Mouse (Mus musculus) lung, postnatal 0 days (tissue): ENCODE measurements around the gene Prr11.

ENCODE experiments used
- CTCF ChIP-seq: IDR thresholded peaks from 2 replicates; pipeline ENCODE4 v1.5.1; 2016; ENCODE audit warnings: antibody characterized with exemption, mild to moderate bottlenecking
- EP300 ChIP-seq: IDR thresholded peaks from 2 replicates; pipeline ENCODE4 v1.6.1; 2016; ENCODE audit warnings: antibody characterized with exemption, mild to moderate bottlenecking, control low read depth

DNA sequence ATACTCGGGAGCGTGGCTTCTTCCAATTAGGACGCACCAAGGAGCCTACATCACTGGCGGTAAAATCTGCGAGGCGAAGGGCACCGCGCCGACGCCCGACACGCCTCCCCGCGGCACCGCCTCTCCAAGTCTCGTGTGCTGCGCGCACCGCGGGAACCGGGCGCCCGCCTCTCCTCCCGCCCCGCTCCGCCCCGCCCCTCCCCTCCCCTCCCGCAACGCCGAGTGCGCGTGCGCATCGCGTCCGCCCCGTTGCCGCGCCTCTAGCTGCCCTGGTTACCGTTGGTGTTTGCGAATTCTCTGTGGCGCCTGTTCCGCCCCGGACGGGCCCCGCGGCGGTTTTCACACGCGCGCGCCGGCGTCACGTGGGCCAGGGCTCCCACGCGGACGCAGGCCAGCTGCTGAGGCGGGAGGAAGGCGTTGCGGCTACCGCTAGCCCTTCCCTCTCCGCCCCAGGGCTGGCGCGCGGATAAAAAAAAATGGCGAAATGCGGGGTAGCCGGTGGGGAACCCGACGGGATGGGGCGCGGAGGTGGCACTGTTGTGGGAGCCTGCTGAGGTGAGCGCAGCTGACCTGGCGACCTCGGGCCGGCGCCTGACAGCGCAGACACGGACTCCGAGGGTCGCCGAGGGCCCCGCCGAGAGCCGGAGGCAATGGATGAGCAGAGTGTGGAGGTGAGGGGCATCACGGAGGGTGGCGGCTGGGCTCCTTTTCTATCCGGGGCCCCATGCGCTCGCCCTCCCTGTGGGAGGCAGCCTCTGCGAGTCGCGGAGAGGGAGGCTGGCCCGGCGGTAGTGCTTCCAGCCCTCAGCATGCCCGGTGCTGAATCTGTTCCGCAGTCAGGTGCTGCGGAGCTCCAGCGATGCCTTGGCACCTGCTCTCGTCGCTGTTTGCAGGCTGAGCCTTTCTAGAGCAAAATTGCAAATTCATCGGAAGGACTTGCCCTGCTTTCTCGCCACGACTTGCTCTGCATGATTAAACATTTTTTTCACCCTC lies 18.6 kb upstream of the Prr11 start, which contains the start of gene Trim37:
- TF ChIP-seq EP300: no peak
- TF ChIP-seq CTCF: no peak
